Mouse (Mus musculus): ENCODE data around the gene Tmem119. TPM values are rescaled to one million over a fixed set of nuclear protein-coding genes. Genes with fewer than 3 reads are reported as not detected.

Tmem119 gene
- polyA plus RNA-seq (2016; fragmentation: Nextera tagmentation; extraction: Ambion mirVana): 7.2 and 9.8 TPM in 2 replicates

DNA sequence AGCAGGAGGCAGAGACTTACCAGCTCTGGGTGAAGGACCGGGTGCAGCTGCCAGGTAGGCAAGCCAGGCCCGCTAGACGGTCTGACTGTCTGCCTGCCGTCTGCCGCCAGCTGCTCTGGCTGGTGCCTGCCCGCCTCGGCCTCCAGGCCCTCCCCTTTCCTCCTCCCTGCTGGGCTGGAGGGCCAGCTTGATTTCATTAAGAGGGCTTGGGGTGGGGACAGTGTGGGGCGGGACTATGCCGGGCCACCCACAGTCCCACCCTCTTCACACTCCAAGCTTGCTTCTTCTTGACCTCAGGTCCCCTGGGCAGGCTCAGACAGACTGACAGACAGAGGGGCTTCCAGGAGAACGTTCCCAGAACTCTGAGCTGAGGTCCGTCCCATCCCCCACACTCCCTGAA is at the start of gene Tmem119:
Gene Tmem119, minus strand, starts transcription at position 237 of the 400 bp plus-strand sequence.
- Histone ChIP-seq H3K4me1 (peaks cover 32% of the 10 kb centered on the region), H3K27me3 (replicated peaks) (peaks cover 32% of the 10 kb centered on the region), H3K9ac (no peak within 1 kb of the TSS; the same call in 1 of the 2 replicates), H3K4me3 (peak within 1 kb of the TSS; percentile 26; the same call in 1 of the 2 replicates), H3K27ac (no peak within 1 kb of the TSS), H3K9me3 (replicated peaks) (no peaks in the 10 kb centered on the region), H3K4me2 (peak within 1 kb of the TSS; percentile 36), H3K36me3 (no peaks in the 10 kb centered on the region)
- 2% methylated on average over 11 of the region's 11 CpGs for WGBS (ENCODE audit: insufficient replicate concordance)
- ATAC-seq: peak; percentile 59

DNA sequence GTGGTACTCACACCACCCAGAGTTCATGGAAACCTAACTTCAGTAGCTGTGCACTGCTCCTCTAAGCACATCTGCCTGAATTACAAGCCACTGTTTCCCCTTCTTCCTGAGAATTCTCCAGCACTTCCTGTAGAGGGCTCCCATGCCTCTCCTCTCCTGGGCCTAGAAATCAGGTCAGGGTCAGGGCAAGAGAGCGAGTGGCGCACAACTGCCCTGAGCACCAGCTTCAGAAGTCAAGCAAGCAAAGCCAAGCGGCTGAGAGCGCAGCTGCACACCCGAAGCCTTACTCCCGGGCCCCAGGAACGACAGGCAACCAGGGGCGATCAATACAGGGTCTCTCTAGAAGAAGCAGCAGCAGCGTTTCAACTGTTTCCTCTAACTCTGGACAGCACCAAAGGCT is 47.3 kb upstream of the Tmem119 start:
- Histone ChIP-seq H3K9ac (0 out of 2 replicates have a peak overlapping the region, but pooled peaks have one; percentile 22), H3K4me2 (no peak overlapping the region), H3K27ac (peak overlapping the region; percentile 74; the same call in 1 of the 2 replicates), H3K36me3 (peaks cover 98% of the 10 kb centered on the region), H3K9me3 (replicated peaks) (no peaks in the 10 kb centered on the region), H3K27me3 (replicated peaks) (no peaks in the 10 kb centered on the region), H3K4me3 (no peak overlapping the region), H3K4me1 (peaks cover 66% of the 10 kb centered on the region)
- 85% methylated on average over 9 of the region's 9 CpGs for WGBS (ENCODE audit: insufficient replicate concordance)
- no peak for ATAC-seq

DNA sequence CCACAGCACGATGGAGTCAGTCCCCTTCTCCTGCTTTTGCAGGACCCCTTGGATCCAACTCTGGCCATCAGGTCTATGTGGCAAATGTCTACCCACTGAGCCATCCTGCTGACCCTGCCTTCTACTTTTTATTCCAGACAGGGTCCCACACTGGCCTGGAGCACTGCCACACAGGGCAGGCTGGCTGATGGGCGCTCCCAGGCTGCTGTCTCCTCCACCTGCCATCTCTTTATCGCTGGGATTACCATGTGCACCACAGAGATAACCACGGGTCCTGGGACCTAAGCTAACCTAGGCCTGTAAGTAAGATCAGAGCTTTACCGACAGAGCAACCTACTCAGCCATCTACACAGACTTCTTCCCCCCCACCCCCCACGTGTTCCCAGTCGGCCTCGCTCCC is 46.3 kb upstream of the Tmem119 start:
- no peak overlapping the region for H3K4me3 ChIP-seq
- H3K4me2 ChIP-seq: peak overlapping the region; percentile 50
- no peaks in the 10 kb centered on the region for H3K27me3 ChIP-seq (replicated peaks)
- ATAC-seq: peak; percentile 97
- peak overlapping the region; percentile 74 for H3K27ac ChIP-seq
- H3K9me3 ChIP-seq (replicated peaks): no peaks in the 10 kb centered on the region
- H3K4me1 ChIP-seq: peaks cover 69% of the 10 kb centered on the region
- peak overlapping the region; percentile 32 for H3K9ac ChIP-seq
- peaks cover 99% of the 10 kb centered on the region for H3K36me3 ChIP-seq
- 42% methylated on average over 8 of the region's 8 CpGs for WGBS (ENCODE audit: insufficient replicate concordance)

DNA sequence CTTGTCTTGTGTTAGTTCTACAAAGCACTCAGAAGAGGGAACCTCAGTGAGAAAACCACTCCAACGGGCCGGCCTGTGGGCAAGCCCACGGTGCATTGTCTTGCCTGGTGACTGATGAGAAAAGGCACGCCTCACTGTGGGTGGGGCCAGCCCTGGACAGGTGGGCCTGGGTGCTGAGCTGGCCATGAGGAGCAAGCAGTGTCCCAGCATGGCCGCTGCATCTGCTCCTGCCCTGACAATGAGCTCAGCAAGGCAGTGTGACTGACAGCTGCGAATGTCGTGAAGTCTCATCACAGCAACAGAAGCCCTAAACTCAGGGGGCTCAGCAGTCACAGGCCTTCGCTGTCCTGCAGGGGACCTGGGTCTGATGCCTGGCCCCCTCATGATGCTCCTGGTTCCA is 45.3 kb upstream of the Tmem119 start:
- no peak for ATAC-seq
- no peak overlapping the region for H3K9ac ChIP-seq
- peaks cover 91% of the 10 kb centered on the region for H3K36me3 ChIP-seq
- H3K27me3 ChIP-seq (replicated peaks): no peaks in the 10 kb centered on the region
- no peak overlapping the region for H3K4me2 ChIP-seq
- H3K4me3 ChIP-seq: no peak overlapping the region
- H3K9me3 ChIP-seq (replicated peaks): no peaks in the 10 kb centered on the region
- 82% methylated on average over 8 of the region's 8 CpGs for WGBS (ENCODE audit: insufficient replicate concordance)
- H3K4me1 ChIP-seq: peaks cover 66% of the 10 kb centered on the region
- H3K27ac ChIP-seq: peak overlapping the region; percentile 27

DNA sequence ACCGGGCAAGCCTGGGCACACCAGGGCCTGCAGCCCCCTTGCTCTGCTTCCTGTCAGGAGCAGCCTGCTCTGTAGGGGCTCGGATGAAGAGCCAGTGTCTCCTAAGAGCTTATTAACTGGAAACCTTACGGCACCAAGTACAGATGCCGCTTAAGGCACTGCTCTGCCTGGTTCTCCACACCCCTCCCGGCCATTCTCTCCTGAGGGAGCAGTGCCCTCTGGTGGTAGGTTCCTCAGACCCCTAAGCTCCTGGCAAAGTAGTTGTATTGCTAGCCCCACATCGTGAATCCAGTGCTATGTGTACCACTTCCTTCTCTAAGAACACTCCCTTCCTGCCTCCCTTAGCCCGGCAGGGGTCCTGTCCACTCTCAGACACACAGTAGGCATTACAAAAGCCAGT is 44.4 kb upstream of the Tmem119 start:
- H3K4me1 ChIP-seq: peaks cover 58% of the 10 kb centered on the region
- ATAC-seq: no peak
- peaks cover 82% of the 10 kb centered on the region for H3K36me3 ChIP-seq
- no peaks in the 10 kb centered on the region for H3K9me3 ChIP-seq (replicated peaks)
- 0 out of 2 replicates have a peak overlapping the region, but pooled peaks have one; percentile 32 for H3K27ac ChIP-seq
- H3K4me2 ChIP-seq: no peak overlapping the region
- no peaks in the 10 kb centered on the region for H3K27me3 ChIP-seq (replicated peaks)
- no peak overlapping the region for H3K4me3 ChIP-seq
- WGBS (ENCODE audit: insufficient replicate concordance): 59% methylated on average over 7 of the region's 7 CpGs
- no peak overlapping the region for H3K9ac ChIP-seq

DNA sequence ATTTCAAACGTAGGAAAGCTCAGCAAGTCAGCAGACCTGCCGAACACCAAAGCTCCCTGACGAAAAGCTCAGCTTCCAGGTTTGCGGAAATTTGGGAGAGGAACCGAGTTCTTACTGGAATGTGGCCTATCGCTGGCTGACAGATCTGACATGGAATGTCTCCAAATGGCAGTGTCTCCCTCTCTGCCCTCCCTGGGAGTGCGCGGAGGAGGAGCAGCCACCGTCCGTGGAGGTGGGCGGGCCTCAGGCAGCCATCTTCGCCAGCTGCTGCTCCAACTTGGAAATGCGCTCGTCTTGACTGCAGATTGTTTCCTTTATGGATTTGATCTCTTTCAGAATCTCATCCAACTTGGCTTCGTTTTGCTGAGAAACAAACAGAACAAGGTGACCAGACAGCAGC is 43.8 kb upstream of the Tmem119 start:
- H3K27ac ChIP-seq: no peak overlapping the region
- WGBS (ENCODE audit: insufficient replicate concordance): 85% methylated on average over 15 of the region's 15 CpGs
- H3K4me2 ChIP-seq: no peak overlapping the region
- H3K4me1 ChIP-seq: peaks cover 58% of the 10 kb centered on the region
- ATAC-seq: no peak
- no peaks in the 10 kb centered on the region for H3K9me3 ChIP-seq (replicated peaks)
- no peak overlapping the region for H3K4me3 ChIP-seq
- H3K9ac ChIP-seq: no peak overlapping the region
- H3K36me3 ChIP-seq: peaks cover 75% of the 10 kb centered on the region
- no peaks in the 10 kb centered on the region for H3K27me3 ChIP-seq (replicated peaks)

DNA sequence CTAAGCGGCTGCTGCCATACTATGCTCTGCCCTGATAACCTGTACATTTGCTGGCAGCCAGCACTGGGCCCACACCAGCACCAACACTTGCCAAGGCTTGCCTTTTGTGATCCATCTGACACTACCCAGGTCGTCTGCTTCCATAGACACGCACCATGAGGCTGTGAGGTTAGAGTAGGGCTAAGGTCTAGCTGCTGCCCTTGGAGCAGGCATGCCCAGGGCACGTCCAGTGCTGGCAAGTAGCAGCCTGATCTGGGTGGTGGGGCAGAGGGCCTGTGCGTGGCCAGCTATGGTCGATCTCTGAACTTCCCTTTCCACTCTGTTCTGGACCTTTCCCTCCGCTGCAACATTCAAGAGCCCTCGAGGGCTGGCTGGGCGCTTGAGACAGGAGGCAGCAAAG is 42.6 kb upstream of the Tmem119 start:
- Histone ChIP-seq H3K36me3 (peaks cover 63% of the 10 kb centered on the region), H3K27ac (no peak overlapping the region)
- WGBS (ENCODE audit: insufficient replicate concordance): 80% methylated on average over 9 of the region's 9 CpGs

DNA sequence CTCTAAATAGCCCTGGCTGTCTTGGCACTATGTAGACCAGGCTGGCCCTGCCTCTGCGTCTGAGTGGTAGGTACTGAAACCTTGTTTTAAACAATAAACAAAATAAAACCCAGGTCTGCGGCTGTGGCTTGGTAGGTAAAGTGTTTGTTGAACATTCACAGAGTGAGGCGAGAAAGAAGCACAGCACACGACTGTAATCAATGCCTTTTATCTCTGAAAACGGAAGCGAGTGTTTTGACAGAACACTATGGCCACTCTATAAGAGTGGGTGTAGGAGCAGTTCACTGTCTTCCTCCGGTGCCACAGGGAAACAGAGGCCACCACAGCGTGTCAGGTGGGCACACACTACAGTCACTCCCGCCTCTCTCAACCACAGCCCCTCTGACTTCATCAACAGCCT is 41.9 kb upstream of the Tmem119 start:
- H3K4me2 ChIP-seq: no peak overlapping the region
- H3K27ac ChIP-seq: peak overlapping the region; percentile 30
- H3K36me3 ChIP-seq: peaks cover 57% of the 10 kb centered on the region
- peaks cover 51% of the 10 kb centered on the region for H3K4me1 ChIP-seq
- no peak for ATAC-seq
- no peak overlapping the region for H3K4me3 ChIP-seq
- 68% methylated on average over 9 of the region's 9 CpGs for WGBS (ENCODE audit: insufficient replicate concordance)
- no peak overlapping the region for H3K9ac ChIP-seq
- H3K27me3 ChIP-seq (replicated peaks): no peaks in the 10 kb centered on the region
- no peaks in the 10 kb centered on the region for H3K9me3 ChIP-seq (replicated peaks)

More for the DNA sequence above, 42.6 kb upstream of the Tmem119 start:
- no peak for ATAC-seq
- no peak overlapping the region for H3K9ac ChIP-seq
- H3K4me3 ChIP-seq: no peak overlapping the region
- H3K4me1 ChIP-seq: peaks cover 57% of the 10 kb centered on the region
- no peaks in the 10 kb centered on the region for H3K9me3 ChIP-seq (replicated peaks)
- no peak overlapping the region for H3K4me2 ChIP-seq
- no peaks in the 10 kb centered on the region for H3K27me3 ChIP-seq (replicated peaks)

DNA sequence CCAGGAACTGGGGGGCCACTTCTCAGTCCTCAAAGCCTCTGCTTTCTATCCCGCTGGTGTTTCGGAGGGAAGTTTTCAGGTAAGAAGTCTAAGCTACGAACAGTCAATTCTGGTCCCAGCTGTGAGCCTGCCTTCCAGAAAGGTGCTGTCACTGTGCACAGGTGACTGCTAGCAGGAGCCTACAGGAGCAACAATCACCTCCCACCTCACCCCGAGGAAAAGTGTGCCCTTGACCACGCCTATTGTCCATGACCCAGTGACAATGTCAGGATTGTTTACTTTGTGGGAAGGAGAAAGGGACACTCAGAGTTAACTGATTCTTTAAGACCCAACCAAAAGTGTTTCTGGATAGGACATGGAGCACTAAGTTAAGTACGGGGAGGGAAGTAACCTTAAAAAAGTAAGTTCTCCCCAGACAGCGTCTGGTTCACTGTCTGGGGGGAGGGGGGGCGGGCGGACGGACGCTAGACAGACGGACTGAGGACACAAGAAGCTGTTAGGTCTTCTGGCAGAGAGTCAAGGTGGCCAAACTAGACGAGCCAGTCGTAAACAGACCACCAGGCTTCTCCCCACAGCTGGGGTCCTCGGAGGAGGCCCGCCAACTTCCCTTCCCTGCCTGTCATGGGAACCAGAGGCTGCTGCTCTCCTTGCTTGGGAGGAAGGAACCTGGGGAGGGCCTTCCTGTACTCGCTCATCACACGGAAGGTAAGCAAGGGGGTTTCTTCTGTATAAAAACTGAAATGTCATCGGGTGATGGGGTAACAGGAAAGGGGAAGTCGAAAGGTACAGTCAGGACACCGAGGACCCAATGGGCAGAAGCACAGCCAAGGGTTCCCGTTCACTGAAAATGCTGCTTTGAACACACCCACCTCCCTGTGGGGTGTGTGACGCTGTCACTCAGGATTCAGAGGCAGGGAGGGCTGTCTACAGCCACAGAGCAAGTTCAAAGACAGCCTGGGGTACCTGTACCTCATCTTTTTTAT is 41.2 kb upstream of the Tmem119 start:
- H3K9me3 ChIP-seq (replicated peaks): no peaks in the 10 kb centered on the region
- no peaks in the 10 kb centered on the region for H3K27me3 ChIP-seq (replicated peaks)
- no peak for ATAC-seq
- peaks cover 50% of the 10 kb centered on the region for H3K36me3 ChIP-seq
- no peak overlapping the region for H3K9ac ChIP-seq
- H3K4me1 ChIP-seq: peaks cover 44% of the 10 kb centered on the region
- no peak overlapping the region for H3K4me3 ChIP-seq
- peak overlapping the region; percentile 30 for H3K27ac ChIP-seq
- no peak overlapping the region for H3K4me2 ChIP-seq
- 53% methylated on average over 23 of the region's 23 CpGs for WGBS (ENCODE audit: insufficient replicate concordance)

DNA sequence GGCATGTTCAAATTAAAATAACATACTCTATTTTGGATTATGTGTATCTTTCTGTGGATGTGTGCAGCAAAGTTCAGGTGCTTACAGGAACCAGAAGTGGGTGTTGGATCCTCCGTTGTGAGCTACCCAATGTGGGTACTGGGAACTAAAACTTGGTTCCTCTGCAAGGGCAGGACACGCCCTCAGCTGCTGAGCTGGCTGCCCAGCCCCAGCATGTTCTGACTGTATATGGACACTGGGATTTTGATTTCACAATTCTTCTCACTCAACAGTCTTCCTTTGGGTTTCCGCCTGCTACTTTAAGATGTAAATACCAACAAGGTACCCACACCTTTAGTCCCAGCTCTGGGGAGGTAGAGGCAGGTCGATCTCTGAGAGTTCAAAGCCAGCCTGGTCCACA is 40.1 kb upstream of the Tmem119 start:
- ATAC-seq: no peak
- Histone ChIP-seq H3K4me1 (peaks cover 33% of the 10 kb centered on the region), H3K9me3 (replicated peaks) (no peaks in the 10 kb centered on the region), H3K4me3 (no peak overlapping the region), H3K9ac (no peak overlapping the region), H3K4me2 (no peak overlapping the region), H3K27me3 (replicated peaks) (no peaks in the 10 kb centered on the region), H3K36me3 (peaks cover 39% of the 10 kb centered on the region), H3K27ac (no peak overlapping the region)
- 70% methylated on average over 4 of the region's 4 CpGs for WGBS (ENCODE audit: insufficient replicate concordance)

DNA sequence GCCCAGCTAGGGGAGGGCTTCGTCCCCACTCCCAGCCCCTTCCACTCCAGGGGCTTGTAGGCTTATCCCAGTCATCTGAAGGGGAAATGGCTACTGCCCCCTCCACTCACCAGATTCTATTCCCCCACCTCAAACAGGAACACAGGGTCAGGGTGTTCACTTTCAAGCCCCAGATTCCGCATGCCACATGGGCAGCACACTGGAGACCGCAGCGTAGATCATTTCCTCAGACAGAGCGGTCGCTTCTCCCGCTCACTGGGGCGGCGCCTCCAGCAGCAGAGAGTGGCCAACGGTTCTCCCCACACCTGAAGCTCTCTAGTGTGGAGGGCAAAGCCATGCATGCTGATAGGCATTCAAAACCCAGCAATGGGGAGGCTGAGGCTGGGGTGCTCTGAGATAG is 36.6 kb upstream of the Tmem119 start:
- 64% methylated on average over 10 of the region's 10 CpGs for WGBS (ENCODE audit: insufficient replicate concordance)
- H3K27ac ChIP-seq: no peak overlapping the region
- H3K9me3 ChIP-seq (replicated peaks): no peaks in the 10 kb centered on the region
- H3K36me3 ChIP-seq: peaks cover 5% of the 10 kb centered on the region
- no peak for ATAC-seq
- no peak overlapping the region for H3K4me3 ChIP-seq
- H3K4me1 ChIP-seq: peaks cover 14% of the 10 kb centered on the region
- no peak overlapping the region for H3K4me2 ChIP-seq
- no peak overlapping the region for H3K9ac ChIP-seq
- H3K27me3 ChIP-seq (replicated peaks): no peaks in the 10 kb centered on the region

DNA sequence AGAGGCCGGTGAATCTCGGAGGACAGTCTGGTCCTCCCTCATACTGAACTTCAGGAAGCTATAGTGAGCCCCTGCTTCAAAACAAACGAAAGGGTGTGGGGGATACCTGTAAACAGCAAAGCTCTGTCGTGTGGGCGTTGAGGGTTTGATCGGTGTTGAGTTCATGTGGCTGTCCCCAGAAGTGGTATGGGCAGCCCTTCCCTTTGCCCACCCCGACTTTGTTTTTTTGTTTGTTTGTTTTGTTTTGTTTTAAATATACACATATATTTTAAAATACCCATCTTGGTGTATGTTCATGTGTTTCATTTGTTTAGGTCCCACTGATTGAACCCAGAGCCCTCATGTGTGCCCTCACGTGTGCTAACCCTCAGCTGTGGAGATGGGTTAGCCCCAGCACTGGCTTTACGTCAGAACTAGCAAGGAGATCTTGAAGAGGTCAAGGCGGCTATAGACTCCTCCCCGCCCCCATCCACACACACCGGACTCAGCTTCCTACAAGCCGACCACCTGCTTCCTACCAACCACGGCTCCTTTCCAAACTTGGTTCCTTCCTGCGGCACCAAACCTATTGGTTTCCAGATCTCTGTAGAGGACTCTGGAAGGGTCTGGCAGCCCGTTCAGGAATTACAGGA is 33.1 kb upstream of the Tmem119 start:
- Histone ChIP-seq H3K4me3 (no peak overlapping the region), H3K9me3 (replicated peaks) (no peaks in the 10 kb centered on the region), H3K9ac (no peak overlapping the region), H3K36me3 (no peaks in the 10 kb centered on the region), H3K27me3 (replicated peaks) (no peaks in the 10 kb centered on the region), H3K27ac (no peak overlapping the region), H3K4me2 (no peak overlapping the region), H3K4me1 (peaks cover 29% of the 10 kb centered on the region)
- 38% methylated on average over 16 of the region's 16 CpGs for WGBS (ENCODE audit: insufficient replicate concordance)
- no peak for ATAC-seq
